Mouse (Mus musculus) erythroid progenitor cell, adult 5-6 weeks (primary cell): ENCODE results near the gene Cenpe. TPM values are rescaled to one million over a fixed set of nuclear protein-coding genes. Genes with fewer than 3 reads are reported as not detected.

Experiments used
- ATAC-seq: replicated peaks from 2 replicates; pipeline ENCODE4 v1.8.0; 2016; ENCODE audit warnings: moderate number of reproducible peaks, mild to moderate bottlenecking, moderate TSS enrichment, inconsistent platforms; ENCODE audit not compliant: poor library complexity, low FRiP score, severe bottlenecking
- total RNA-seq, 2 experiments: library from RNA; stranded (forward) in 1 of 2; stranded (reverse) in 1 of 2; fragments of 150-400 nt in 1 of 2; fragments of 186-747, 209-891 nt in 1 of 2; gene quantifications; 2 replicates each; pipeline versions ENCODE4 v1.2.3 to v1.2.4; 2015 to 2017; ENCODE audit warnings: low replicate concordance in 2 of 2

Cenpe gene
- total RNA-seq, 2 experiments from 2014 or later, result 289 to 412 TPM

DNA sequence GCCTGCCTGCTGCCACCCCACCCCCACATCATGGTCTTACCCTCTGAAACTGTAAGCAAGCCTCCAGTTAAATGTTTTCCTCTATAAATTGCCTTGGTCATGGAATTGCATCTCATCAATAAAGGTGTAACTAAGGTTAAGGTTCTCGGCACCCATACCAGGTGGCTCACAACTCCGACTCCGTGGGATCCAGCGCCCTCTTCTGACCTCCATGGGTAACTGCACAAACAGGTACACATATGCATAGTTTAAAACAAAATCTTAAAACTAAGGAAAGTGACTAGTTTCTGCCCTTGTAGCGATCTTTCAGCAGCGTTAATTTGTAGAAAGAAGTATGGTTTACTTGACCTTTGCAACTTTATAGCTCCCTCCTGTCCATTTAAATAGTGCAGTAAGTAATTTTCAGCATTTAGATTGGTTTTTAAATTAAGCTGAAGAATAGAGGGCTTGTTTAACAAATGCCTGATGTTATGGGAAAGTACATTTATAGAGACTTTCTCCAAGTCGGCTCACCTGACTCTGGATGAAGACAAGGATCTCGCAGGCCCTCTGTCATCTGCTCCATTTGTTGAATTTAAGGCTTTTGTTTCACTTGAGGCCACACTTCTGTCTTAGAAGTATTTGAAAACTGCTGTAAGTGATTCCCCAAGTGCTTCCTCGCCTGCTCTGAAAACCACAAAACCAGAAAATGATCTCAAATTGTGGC, 103.5 kb downstream of the Cenpe start:
- ATAC-seq, result no peak

GRCm38 (mm10) chr3:135318331-135318730, 106.0 kb downstream of the Cenpe start:
- ATAC-seq, result no peak

Other genes with a start within 250 kb of the Cenpe start
- not detected in 2 replicates for gene Bdh2, start 68.7 kb downstream of the Cenpe start, total RNA-seq (2015; ENCODE audit: low replicate concordance)
- not detected in 2 replicates for gene Bdh2, start 68.7 kb downstream of the Cenpe start, total RNA-seq (2017; ENCODE audit: low replicate concordance)
- not detected in 2 replicates for gene Slc9b2, start 95.2 kb downstream of the Cenpe start, total RNA-seq (2015; ENCODE audit: low replicate concordance)
- 0.23 TPM in 1 of 2 replicates, not detected in the other for gene Slc9b2, start 95.2 kb downstream of the Cenpe start, total RNA-seq (2017; ENCODE audit: low replicate concordance)
- not detected in 2 replicates for gene Slc9b1, start 135.5 kb downstream of the Cenpe start, total RNA-seq (2015; ENCODE audit: low replicate concordance)
- gene Slc9b1, start 135.5 kb downstream of the Cenpe start, total RNA-seq (2017; ENCODE audit: low replicate concordance), result not detected in 2 replicates
- 37.1 and 72.1 TPM in 2 replicates for gene Cisd2, start 211.4 kb downstream of the Cenpe start, total RNA-seq (2015; ENCODE audit: low replicate concordance)
- 24.4 and 40.6 TPM in 2 replicates for gene Cisd2, start 211.4 kb downstream of the Cenpe start, total RNA-seq (2017; ENCODE audit: low replicate concordance)
- gene Ube2d3, start 225.6 kb downstream of the Cenpe start, total RNA-seq (2015; ENCODE audit: low replicate concordance), result 276 and 281 TPM in 2 replicates
- gene Ube2d3, start 225.6 kb downstream of the Cenpe start, total RNA-seq (2017; ENCODE audit: low replicate concordance), result 204 and 271 TPM in 2 replicates